Comparison of ENCODE assay signal across 11 mouse cellular contexts in genomic region chr13:111936983-111937382, GRCm38 (mm10).
DNase-seq lines count a peak whose midpoint lies in the region; ATAC-seq and TF ChIP-seq lines count a peak whose summit lies in the region.
"Had no signal": no experiment of that assay in that cellular context is flagged by ENCODE, and none has a peak within 500 bp of the region (broad histone marks: within the 10 kb centered on the region; RNA-seq: fewer than 3 reads in every experiment).

No protein-coding gene starts in this region.

- no peak overlapping the region for H3K4me2 ChIP-seq in hindbrain, postnatal 0 days (ENCODE audit: low read depth, low read length)
- H3K4me2 ChIP-seq in hindbrain, embryonic 14.5 days (replicated peaks), result no peak overlapping the region
- H3K4me2 ChIP-seq in liver, embryonic 13.5 days, result no peak overlapping the region
- H3K4me2 ChIP-seq in neural tube, embryonic 15.5 days, result no peak overlapping the region
- H3K4me2 ChIP-seq: lung, embryonic 15.5 days had no signal

- no peaks in the 10 kb centered on the region for H3K27me3 ChIP-seq in cerebellum, adult 2 months (ENCODE audit: control insufficient read depth, insufficient read depth, low read length)
- no peaks in the 10 kb centered on the region for H3K27me3 ChIP-seq in hindbrain, postnatal 0 days (ENCODE audit: insufficient read depth, low read length)
- H3K27me3 ChIP-seq in hindbrain, embryonic 14.5 days (ENCODE audit: control insufficient read depth, insufficient read depth, low read length), result no peaks in the 10 kb centered on the region
- no peaks in the 10 kb centered on the region for H3K27me3 ChIP-seq in liver, embryonic 13.5 days
- H3K27me3 ChIP-seq in neural tube, embryonic 15.5 days (replicated peaks), result no peaks in the 10 kb centered on the region
- H3K27me3 ChIP-seq: lung, embryonic 15.5 days had no signal

- ATAC-seq in hindbrain, postnatal 0 days, result 0 out of 2 replicates have a peak, but pooled peaks have one; percentile 13
- no peak for ATAC-seq in hindbrain, embryonic 14.5 days (ENCODE audit: low FRiP score)
- no peak for ATAC-seq in liver, embryonic 13.5 days (ENCODE audit: low read depth)
- no peak for ATAC-seq in neural tube, embryonic 15.5 days (ENCODE audit: low FRiP score)

- 58% methylated on average over 8 of the region's 8 CpGs for whole genome bisulfite sequencing in cerebellum, adult 2 months
- WGBS in hindbrain, postnatal 0 days, result 60% methylated on average over 8 of the region's 8 CpGs
- 62% methylated on average over 8 of the region's 8 CpGs for WGBS in hindbrain, embryonic 14.5 days
- WGBS in liver, embryonic 13.5 days (ENCODE audit: insufficient replicate concordance), result 73% methylated on average over 8 of the region's 8 CpGs
- 67% methylated on average over 8 of the region's 8 CpGs for WGBS in neural tube, embryonic 15.5 days

- H3K36me3 ChIP-seq in hindbrain, postnatal 0 days (ENCODE audit: insufficient read depth, low read length), result no peaks in the 10 kb centered on the region
- no peaks in the 10 kb centered on the region for H3K36me3 ChIP-seq in hindbrain, embryonic 14.5 days (replicated peaks; ENCODE audit: control insufficient read depth, insufficient read depth)
- no peaks in the 10 kb centered on the region for H3K36me3 ChIP-seq in liver, embryonic 13.5 days
- no peaks in the 10 kb centered on the region for H3K36me3 ChIP-seq in neural tube, embryonic 15.5 days
- H3K36me3 ChIP-seq: lung, embryonic 15.5 days had no signal

- peak; percentile 36 to 43 for DNase-seq in cerebellum, postnatal 10 days
- DNase-seq in cerebellum, adult 2 months, result no peak
- no peak for DNase-seq in hindbrain, postnatal 0 days (ENCODE audit: low spot score)
- no peak for DNase-seq in hindbrain, embryonic 14.5 days (ENCODE audit: low spot score)
- DNase-seq in kidney, adult 18-20 months, result peak; percentile 39
- DNase-seq in liver, embryonic 13.5 days, result no peak
- no peak for DNase-seq in yolk sac, embryonic 10.5 days (ENCODE audit: low spot score)
- DNase-seq: cerebellum, adult 18-20 months; gastrocnemius, postnatal 36 days had no signal

- no peak overlapping the region for H3K27ac ChIP-seq in cerebellum, adult 2 months (ENCODE audit: insufficient read depth, low read length)
- peak overlapping the region; percentile 29; the same call in 1 of the 2 replicates for H3K27ac ChIP-seq in hindbrain, postnatal 0 days
- no peak overlapping the region for H3K27ac ChIP-seq in hindbrain, embryonic 14.5 days
- H3K27ac ChIP-seq in liver, embryonic 13.5 days, result peak overlapping the region; percentile 95
- no peak overlapping the region for H3K27ac ChIP-seq in neural tube, embryonic 15.5 days (replicated peaks)
- H3K27ac ChIP-seq: lung, embryonic 15.5 days had no signal

- no peak for TF ChIP-seq POLR2A in cerebellum, adult 2 months (IDR thresholded peaks at IDR 0.05; ENCODE audit: borderline replicate concordance, insufficient read depth, low read length)

- no peak overlapping the region for H3K9ac ChIP-seq in hindbrain, postnatal 0 days (replicated peaks; ENCODE audit: low read length)
- no peak overlapping the region for H3K9ac ChIP-seq in hindbrain, embryonic 14.5 days
- H3K9ac ChIP-seq in liver, embryonic 13.5 days, result peak overlapping the region; percentile 42; the same call in 1 of the 2 replicates
- no peak overlapping the region for H3K9ac ChIP-seq in neural tube, embryonic 15.5 days (replicated peaks)
- H3K9ac ChIP-seq: lung, embryonic 15.5 days had no signal

- no peak for TF ChIP-seq CTCF in cerebellum, adult 2 months (IDR thresholded peaks at IDR 0.05; ENCODE audit: borderline replicate concordance, insufficient read depth, low read depth, low read length)
- no peak for TF ChIP-seq CTCF in hindbrain, postnatal 0 days (IDR thresholded peaks at IDR 0.05; ENCODE audit: low read depth)

- H3K4me3 ChIP-seq in cerebellum, adult 2 months (replicated peaks; ENCODE audit: insufficient read depth, low read depth, low read length), result no peak overlapping the region
- no peak overlapping the region for H3K4me3 ChIP-seq in hindbrain, postnatal 0 days (ENCODE audit: low read length)
- no peak overlapping the region for H3K4me3 ChIP-seq in hindbrain, embryonic 14.5 days (replicated peaks; ENCODE audit: low read length)
- H3K4me3 ChIP-seq in liver, embryonic 13.5 days (replicated peaks), result no peak overlapping the region
- H3K4me3 ChIP-seq in neural tube, embryonic 15.5 days (replicated peaks), result no peak overlapping the region
- H3K4me3 ChIP-seq: lung, embryonic 15.5 days had no signal

- H3K4me1 ChIP-seq in cerebellum, adult 2 months (ENCODE audit: control insufficient read depth, insufficient read depth, low read length), result peaks cover 2% of the 10 kb centered on the region; the same call in 1 of the 2 replicates
- H3K4me1 ChIP-seq in hindbrain, postnatal 0 days (ENCODE audit: insufficient read depth, low read length), result peaks cover 11% of the 10 kb centered on the region; the same call in 1 of the 2 replicates
- no peaks in the 10 kb centered on the region for H3K4me1 ChIP-seq in hindbrain, embryonic 14.5 days (replicated peaks; ENCODE audit: control insufficient read depth, insufficient read depth, low read length)
- H3K4me1 ChIP-seq in liver, embryonic 13.5 days (replicated peaks), result peaks cover 89% of the 10 kb centered on the region
- peaks cover 6% of the 10 kb centered on the region; the same call in 1 of the 2 replicates for H3K4me1 ChIP-seq in neural tube, embryonic 15.5 days

- no peaks in the 10 kb centered on the region for H3K9me3 ChIP-seq in hindbrain, postnatal 0 days (ENCODE audit: low read length)
- no peaks in the 10 kb centered on the region for H3K9me3 ChIP-seq in hindbrain, embryonic 14.5 days (ENCODE audit: control insufficient read depth, low read length)
- H3K9me3 ChIP-seq in liver, embryonic 13.5 days (replicated peaks), result no peaks in the 10 kb centered on the region
- H3K9me3 ChIP-seq in neural tube, embryonic 15.5 days (replicated peaks), result no peaks in the 10 kb centered on the region
- H3K9me3 ChIP-seq: lung, embryonic 15.5 days had no signal

Comparison
In these comparisons a context has a peak if more than half of its experiments do, and no peak if none do; other contexts are left out.
1. DNase-seq: peak in cerebellum, postnatal 10 days (2 of 2) and kidney, adult 18-20 months (single experiment); none in cerebellum, adult 2 months (0 of 2), hindbrain, postnatal 0 days (single experiment), hindbrain, embryonic 14.5 days (single experiment), liver, embryonic 13.5 days (single experiment) and yolk sac, embryonic 10.5 days (single experiment).
2. H3K27ac ChIP-seq: peak in hindbrain, postnatal 0 days (single experiment) and liver, embryonic 13.5 days (single experiment); none in cerebellum, adult 2 months (single experiment), hindbrain, embryonic 14.5 days (single experiment) and neural tube, embryonic 15.5 days (single experiment).